Mouse (Mus musculus) liver, embryonic 11.5 days (tissue): ENCODE results near the gene Atic. TPM values are rescaled to one million over a fixed set of nuclear protein-coding genes. Genes with fewer than 3 reads are reported as not detected.

Experiments used
- ATAC-seq: fragments of 200-750 bp; cut with Nextera tagmentation; replicated peaks from 2 replicates; pipeline ENCODE4 v1.8.0; 2017; ENCODE audit warnings: moderate number of reproducible peaks, mild to moderate bottlenecking, moderate TSS enrichment, moderate library complexity; ENCODE audit not compliant: low FRiP score
- DNase-seq: peaks from one replicate; pipeline ENCODE4 v3.0.0-alpha.2; 2017; ENCODE audit warnings: low spot score
- H3K27ac ChIP-seq: fragments of 300-500 bp; sonication (generic); 2 replicates; pipeline ENCODE4 v1.5.1; 2014; ENCODE audit warnings: mild to moderate bottlenecking, low read depth, low read length, control low read depth
- H3K27me3 ChIP-seq: fragments of 300-500 bp; sonication (generic); replicated peaks from 2 replicates; pipeline ENCODE4 v1.6.1; 2014; ENCODE audit warnings: low read length, mixed read lengths; ENCODE audit not compliant: control insufficient read depth, insufficient read depth
- H3K36me3 ChIP-seq: fragments of 300-500 bp; sonication (generic); 2 replicates; pipeline ENCODE4 v1.6.1; 2014; ENCODE audit warnings: mild to moderate bottlenecking, low read length, moderate library complexity, mixed read lengths; ENCODE audit not compliant: control insufficient read depth, insufficient read depth
- H3K4me1 ChIP-seq: fragments of 300-500 bp; sonication (generic); replicated peaks from 2 replicates; pipeline ENCODE4 v1.6.1; 2014; ENCODE audit warnings: low read length, mixed read lengths; ENCODE audit not compliant: control insufficient read depth, insufficient read depth
- H3K4me2 ChIP-seq: fragments of 300-500 bp; sonication (generic); 2 replicates; pipeline ENCODE4 v1.6.1; 2014; ENCODE audit warnings: mild to moderate bottlenecking, control low read depth, moderate library complexity
- H3K4me3 ChIP-seq: fragments of 300-500 bp; sonication (generic); 2 replicates; pipeline ENCODE4 v1.5.1; 2014; ENCODE audit warnings: low read depth, low read length, control low read depth
- H3K9ac ChIP-seq: fragments of 300-500 bp; sonication (generic); 2 replicates; pipeline ENCODE4 v1.6.1; 2014; ENCODE audit warnings: low read depth, low read length, control low read depth
- H3K9me3 ChIP-seq: fragments of 300-500 bp; sonication (generic); 2 replicates; pipeline ENCODE4 v1.6.1; 2016; ENCODE audit warnings: low read length, inconsistent platforms, mixed read lengths; ENCODE audit not compliant: control insufficient read depth
- WGBS: fragments of 180-500 bp; shearing (Covaris S2); extraction: QIAGEN DNeasy Blood & Tissue Kit; methylation state at CpG from one replicate; pipeline ENCODE4 v1.1.7; 2014; 5-methylcytosine and 5-hydroxymethylcytosine counted together
- polyA plus RNA-seq: library from polyadenylated mRNA; unstranded; fragments of >200 nt; fragmentation: Nextera tagmentation; extraction: Ambion mirVana; gene quantifications from 2 replicates; pipeline ENCODE4 v1.2.1, GENCODE M21; 2014

Gene Atic
- polyA plus RNA-seq, 1 experiment from 2014 or later, result 52.8 TPM

DNA sequence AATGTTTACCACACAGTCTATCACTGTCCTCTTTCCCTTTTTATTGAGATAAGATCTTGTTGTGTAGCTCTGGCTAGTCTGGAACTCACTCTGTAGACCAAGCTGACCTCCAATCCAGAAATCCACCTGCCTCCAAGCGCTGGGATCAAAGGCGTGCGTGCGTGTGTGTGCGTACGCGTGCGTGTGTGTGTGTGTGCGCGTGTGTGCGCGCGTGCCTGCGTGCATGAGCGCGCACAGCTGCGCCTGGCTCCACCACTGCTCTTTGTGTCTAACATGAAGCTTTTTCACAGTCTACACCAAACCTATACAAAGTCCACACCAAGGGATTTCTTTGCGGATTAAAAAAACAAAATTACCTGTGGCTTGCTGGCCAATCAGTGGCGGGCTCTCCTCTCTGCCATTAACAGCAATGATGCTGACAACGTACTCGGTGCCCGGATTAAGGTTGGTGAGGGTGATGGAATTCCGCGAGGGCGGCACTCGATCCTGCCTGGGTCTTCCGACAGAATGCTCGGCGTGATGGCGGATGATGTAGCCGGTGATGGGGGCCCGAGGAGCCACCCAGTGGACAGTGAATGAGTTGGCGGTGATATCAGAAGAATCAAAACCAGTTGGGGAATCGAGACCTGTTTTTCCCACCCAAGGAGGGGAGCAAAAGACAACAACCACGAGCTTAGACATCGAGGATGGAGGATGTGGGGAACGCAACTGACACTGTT is 52.3 kb downstream of the Atic start:
- no peak overlapping the region for H3K4me3 ChIP-seq
- no peak overlapping the region for H3K4me2 ChIP-seq
- no peaks in the 10 kb centered on the region for H3K9me3 ChIP-seq
- WGBS, result 93% methylated on average over 37 of the region's 37 CpGs
- no peak for ATAC-seq
- DNase-seq, result no peak
- no peak overlapping the region for H3K27ac ChIP-seq
- no peaks in the 10 kb centered on the region for H3K4me1 ChIP-seq
- peaks cover 52% of the 10 kb centered on the region for H3K36me3 ChIP-seq
- H3K9ac ChIP-seq, result no peak overlapping the region
- H3K27me3 ChIP-seq, result no peaks in the 10 kb centered on the region

DNA sequence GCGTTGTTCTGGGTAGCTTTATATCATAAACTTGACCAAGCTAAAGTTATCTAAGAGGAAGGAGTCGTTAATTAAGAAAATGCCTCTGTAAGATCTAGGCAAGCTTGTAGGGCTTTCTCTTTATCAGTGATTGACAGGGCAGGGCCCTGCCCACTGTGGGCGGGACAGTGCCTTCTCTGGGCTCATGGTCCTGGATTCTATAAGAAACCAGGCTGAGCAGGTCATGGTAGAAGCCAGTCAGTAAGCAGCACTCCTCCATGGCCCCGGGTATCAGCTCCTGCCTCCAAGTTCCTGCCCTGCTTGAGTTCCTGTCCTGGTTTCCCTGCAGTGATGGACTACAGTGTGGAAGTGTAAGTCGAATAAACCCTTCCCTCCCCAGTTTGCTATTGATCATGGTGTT is 53.0 kb downstream of the Atic start:
- no peaks in the 10 kb centered on the region for H3K9me3 ChIP-seq
- H3K27me3 ChIP-seq, result no peaks in the 10 kb centered on the region
- H3K4me3 ChIP-seq, result no peak overlapping the region
- H3K9ac ChIP-seq, result no peak overlapping the region
- peaks cover 47% of the 10 kb centered on the region for H3K36me3 ChIP-seq
- no peak overlapping the region for H3K27ac ChIP-seq
- ATAC-seq, result no peak
- H3K4me2 ChIP-seq, result no peak overlapping the region
- H3K4me1 ChIP-seq, result no peaks in the 10 kb centered on the region
- no peak for DNase-seq
- WGBS, result 88% methylated on average over 5 of the region's 5 CpGs

DNA sequence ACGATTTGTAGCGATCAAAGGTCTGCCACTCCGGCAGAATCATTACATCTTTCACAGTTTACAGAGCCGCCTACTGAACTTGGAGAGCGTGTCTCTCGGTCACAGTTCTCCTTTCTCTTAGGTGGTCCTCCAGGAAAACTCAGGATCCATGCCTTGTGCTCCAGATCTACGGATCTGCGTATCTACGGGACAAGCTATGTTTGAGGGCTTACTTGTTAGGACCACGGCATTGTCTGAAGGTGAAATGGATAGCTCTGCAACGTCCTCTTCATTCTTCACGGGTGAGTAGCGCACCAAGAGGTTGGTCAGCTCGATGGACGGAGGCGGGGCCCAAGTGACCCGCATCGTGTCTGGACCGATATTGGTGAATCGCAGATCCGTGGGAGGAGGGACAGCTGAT is 55.3 kb downstream of the Atic start:
- H3K36me3 ChIP-seq, result peaks cover 38% of the 10 kb centered on the region; the same call in 1 of the 2 replicates
- no peak for ATAC-seq
- WGBS, result 95% methylated on average over 21 of the region's 21 CpGs
- no peaks in the 10 kb centered on the region for H3K27me3 ChIP-seq
- H3K4me3 ChIP-seq, result no peak overlapping the region
- H3K9me3 ChIP-seq, result no peaks in the 10 kb centered on the region
- no peak for DNase-seq
- no peaks in the 10 kb centered on the region for H3K4me1 ChIP-seq
- no peak overlapping the region for H3K27ac ChIP-seq
- no peak overlapping the region for H3K9ac ChIP-seq
- H3K4me2 ChIP-seq, result no peak overlapping the region

DNA sequence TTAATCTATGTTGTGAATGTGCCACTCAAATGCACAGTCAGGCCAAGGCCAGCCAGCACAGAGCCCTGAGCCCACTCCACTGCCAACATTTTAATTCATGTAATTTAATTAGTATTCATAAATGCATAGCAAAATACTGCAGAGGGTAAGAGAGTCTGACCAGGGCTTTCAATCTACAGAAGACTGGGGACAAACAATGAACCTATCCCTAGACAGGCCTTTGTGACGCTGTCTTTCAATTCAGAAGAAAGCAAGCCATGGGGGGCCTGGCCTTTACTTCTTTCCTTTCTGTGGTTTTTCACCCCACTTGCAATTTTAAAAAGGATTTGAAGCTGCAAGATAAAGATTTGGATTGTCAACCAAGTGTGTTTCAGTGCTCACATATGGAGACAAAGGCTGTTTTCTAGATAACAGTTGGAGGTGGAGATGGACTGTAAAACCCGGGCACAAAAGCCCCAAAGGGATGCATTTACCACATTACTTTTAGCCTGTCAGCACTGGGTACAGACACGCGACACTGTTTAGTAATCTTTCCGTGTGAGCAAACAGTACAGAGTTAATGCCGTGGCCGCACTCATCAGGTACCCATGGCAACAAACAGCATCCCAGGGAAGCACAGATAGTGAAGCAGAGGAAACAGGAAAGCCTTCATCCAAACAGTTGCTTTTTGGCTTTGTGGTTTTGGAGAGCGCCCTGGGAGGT is 57.7 kb downstream of the Atic start:
- Histone ChIP-seq H3K4me1 (no peaks in the 10 kb centered on the region), H3K36me3 (peaks cover 38% of the 10 kb centered on the region), H3K9ac (no peak overlapping the region), H3K4me3 (no peak overlapping the region), H3K4me2 (no peak overlapping the region), H3K27me3 (no peaks in the 10 kb centered on the region), H3K9me3 (no peaks in the 10 kb centered on the region), H3K27ac (no peak overlapping the region)
- 86% methylated on average over 8 of the region's 8 CpGs for WGBS
- no peak for ATAC-seq
- no peak for DNase-seq

DNA sequence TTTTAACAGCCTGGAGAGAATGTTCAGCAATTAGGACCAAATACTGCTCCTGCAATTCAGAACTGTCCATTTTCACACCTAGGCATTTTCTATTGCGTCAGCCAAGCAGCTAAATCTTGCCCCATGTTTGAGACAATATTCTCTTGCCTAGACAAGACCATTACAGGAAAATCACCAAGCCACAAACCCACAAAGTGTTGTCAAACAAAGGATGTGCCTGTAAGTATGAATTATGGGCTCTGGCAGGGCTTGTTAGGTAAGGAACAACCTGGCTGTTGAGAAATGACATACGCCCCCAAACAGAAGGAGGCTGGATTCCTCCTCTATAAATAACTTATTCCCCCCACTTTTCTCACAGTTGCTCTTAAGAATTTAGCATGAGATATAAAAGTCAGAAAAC is 64.6 kb downstream of the Atic start:
- no peaks in the 10 kb centered on the region for H3K9me3 ChIP-seq
- H3K4me2 ChIP-seq, result no peak overlapping the region
- ATAC-seq (no peak), DNase-seq (no peak)
- H3K4me1 ChIP-seq, result no peaks in the 10 kb centered on the region
- H3K36me3 ChIP-seq, result peaks cover 25% of the 10 kb centered on the region
- WGBS, result 90% methylated on average over 2 of the region's 2 CpGs
- no peak overlapping the region for H3K4me3 ChIP-seq
- H3K9ac ChIP-seq, result no peak overlapping the region
- no peaks in the 10 kb centered on the region for H3K27me3 ChIP-seq
- H3K27ac ChIP-seq, result no peak overlapping the region

DNA sequence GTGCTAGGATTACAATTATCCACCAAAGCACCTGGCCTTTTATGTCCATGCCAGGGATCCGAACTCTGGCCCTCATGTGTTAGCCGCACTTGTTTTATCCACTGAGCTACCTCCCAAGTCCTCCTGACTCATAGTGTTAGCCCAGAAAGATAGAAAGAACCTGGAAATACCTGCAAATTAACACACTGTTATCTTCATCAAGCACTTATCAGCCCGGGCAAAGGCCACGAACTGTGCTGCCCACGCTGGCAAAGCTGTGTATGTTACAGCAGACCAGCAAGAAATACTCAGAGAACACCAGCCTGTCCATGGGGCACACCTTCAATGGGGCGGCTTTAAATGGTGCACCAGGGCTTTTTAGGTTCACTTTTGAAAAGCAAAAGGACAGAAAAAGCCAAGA is 66.7 kb downstream of the Atic start:
- Histone ChIP-seq H3K36me3 (peaks cover 23% of the 10 kb centered on the region), H3K27ac (no peak overlapping the region), H3K4me1 (no peaks in the 10 kb centered on the region), H3K4me2 (no peak overlapping the region), H3K27me3 (no peaks in the 10 kb centered on the region), H3K9me3 (no peaks in the 10 kb centered on the region), H3K4me3 (no peak overlapping the region), H3K9ac (no peak overlapping the region)
- DNase-seq, result no peak
- ATAC-seq, result no peak
- 91% methylated on average over 6 of the region's 6 CpGs for WGBS

Other genes starting within 250 kb of the Atic start
- gene Abca12, start 142.2 kb upstream of the Atic start, polyA plus RNA-seq, result not detected in 2 replicates
- gene Fn1, start 96.0 kb downstream of the Atic start, polyA plus RNA-seq, result 171 and 175 TPM in 2 replicates